Mouse (Mus musculus): ENCODE measurements around the gene Mmp14. TPM values are rescaled to one million over a fixed set of nuclear protein-coding genes. Genes with fewer than 3 reads are reported as not detected.

The Mmp14 gene
- total RNA-seq, 2 experiments from 2014 or later, result 2.0 to 3.5 TPM

- no peak for ATAC-seq (replicated peaks; ENCODE audit: low FRiP score, poor library complexity, severe bottlenecking)
Observed at GRCm38 (mm10) chr14:54412000-54412576, 19.3 kb upstream of the Mmp14 start.

- peak; percentile 62 for ATAC-seq (replicated peaks; ENCODE audit: low FRiP score, poor library complexity, severe bottlenecking)
Observed at GRCm38 (mm10) chr14:54412629-54413170, 18.7 kb upstream of the Mmp14 start.

GRCm38 (mm10) chr14:54413877-54414700 is 17.3 kb upstream of the Mmp14 start:
- ATAC-seq (replicated peaks; ENCODE audit: low FRiP score, poor library complexity, severe bottlenecking), result peak; percentile 74

- no peak for ATAC-seq (replicated peaks; ENCODE audit: low FRiP score, poor library complexity, severe bottlenecking)
Observed at GRCm38 (mm10) chr14:54415241-54416020, 16.0 kb upstream of the Mmp14 start.

- no peak for ATAC-seq (replicated peaks; ENCODE audit: low FRiP score, poor library complexity, severe bottlenecking)
Observed at GRCm38 (mm10) chr14:54416229-54416775, 15.1 kb upstream of the Mmp14 start.

GRCm38 (mm10) chr14:54416830-54417229 is 14.6 kb upstream of the Mmp14 start:
- no peak for ATAC-seq (replicated peaks; ENCODE audit: low FRiP score, poor library complexity, severe bottlenecking)

- peak; percentile 52 for ATAC-seq (replicated peaks; ENCODE audit: low FRiP score, poor library complexity, severe bottlenecking)
Observed at GRCm38 (mm10) chr14:54417623-54418081, 13.8 kb upstream of the Mmp14 start, which contains the start of gene Slc7a7. Slc7a7 (minus strand) TSS chr14:54417780.

- ATAC-seq (replicated peaks; ENCODE audit: low FRiP score, poor library complexity, severe bottlenecking), result no peak
Observed at GRCm38 (mm10) chr14:54421014-54421413, 10.4 kb upstream of the Mmp14 start.

GRCm38 (mm10) chr14:54423406-54423805 is 8.0 kb upstream of the Mmp14 start:
- ATAC-seq (replicated peaks; ENCODE audit: low FRiP score, poor library complexity, severe bottlenecking), result peak; percentile 26; the same call in 1 of the 2 replicates

- ATAC-seq (replicated peaks; ENCODE audit: low FRiP score, poor library complexity, severe bottlenecking), result no peak
Observed at GRCm38 (mm10) chr14:54424634-54425033, 6.8 kb upstream of the Mmp14 start.

- ATAC-seq (replicated peaks; ENCODE audit: low FRiP score, poor library complexity, severe bottlenecking), result no peak
Observed at GRCm38 (mm10) chr14:54425540-54425939, 5.9 kb upstream of the Mmp14 start.

GRCm38 (mm10) chr14:54426003-54426688 is 5.3 kb upstream of the Mmp14 start:
- 0 out of 2 replicates have a peak, but pooled peaks have one; percentile 9 for ATAC-seq (replicated peaks; ENCODE audit: low FRiP score, poor library complexity, severe bottlenecking)

- peak; percentile 90 for ATAC-seq (replicated peaks; ENCODE audit: low FRiP score, poor library complexity, severe bottlenecking)
Observed at GRCm38 (mm10) chr14:54426689-54427398, 4.6 kb upstream of the Mmp14 start, which contains the start of gene Mrpl52. Mrpl52 (plus strand) TSS chr14:54426909.

- no peak for ATAC-seq (replicated peaks; ENCODE audit: low FRiP score, poor library complexity, severe bottlenecking)
Observed at GRCm38 (mm10) chr14:54427696-54428095, 3.7 kb upstream of the Mmp14 start.

GRCm38 (mm10) chr14:54428421-54428820 is 3.0 kb upstream of the Mmp14 start:
- ATAC-seq (replicated peaks; ENCODE audit: low FRiP score, poor library complexity, severe bottlenecking), result no peak

GRCm38 (mm10) chr14:54429332-54430093 is 1.9 kb upstream of the Mmp14 start:
- no peak for ATAC-seq (replicated peaks; ENCODE audit: low FRiP score, poor library complexity, severe bottlenecking)

- no peak for ATAC-seq (replicated peaks; ENCODE audit: low FRiP score, poor library complexity, severe bottlenecking)
Observed at GRCm38 (mm10) chr14:54430406-54431145, 836 bp upstream of the Mmp14 start.

All from erythroblast, adult 5-6 weeks (primary cell).